Mouse (Mus musculus) hindbrain, embryonic 15.5 days (tissue): ENCODE results near the gene Trir. TPM values are rescaled to one million over a fixed set of nuclear protein-coding genes. Genes with fewer than 3 reads are reported as not detected.

Experiments
- ATAC-seq: fragments of 200-750 bp; cut with Nextera tagmentation; 2 replicates; pipeline ENCODE4 v1.8.0; 2017; ENCODE audit warnings: low read depth, moderate number of reproducible peaks, moderate TSS enrichment; ENCODE audit not compliant: low FRiP score
- H3K27ac ChIP-seq: fragments of 300-500 bp; sonication (generic); replicated peaks from 2 replicates; pipeline ENCODE4 v1.5.1; 2015; ENCODE audit warnings: mild to moderate bottlenecking, inconsistent platforms
- H3K27me3 ChIP-seq: fragments of 300-500 bp; sonication (generic); 2 replicates; pipeline ENCODE4 v1.6.1; 2015; ENCODE audit warnings: control low read depth, inconsistent platforms
- H3K36me3 ChIP-seq: fragments of 300-500 bp; sonication (generic); 2 replicates; pipeline ENCODE4 v1.6.1; 2015; ENCODE audit warnings: control low read depth, inconsistent platforms
- H3K4me1 ChIP-seq: fragments of 300-500 bp; sonication (generic); replicated peaks from 2 replicates; pipeline ENCODE4 v1.6.1; 2015; ENCODE audit warnings: control low read depth, inconsistent platforms
- H3K4me2 ChIP-seq: fragments of 300-500 bp; sonication (generic); 2 replicates; pipeline ENCODE4 v1.6.1; 2015; ENCODE audit warnings: moderate library complexity, mild to moderate bottlenecking, inconsistent platforms
- H3K4me3 ChIP-seq: fragments of 300-500 bp; sonication (generic); 2 replicates; pipeline ENCODE4 v1.5.1; 2015; ENCODE audit warnings: mild to moderate bottlenecking, inconsistent platforms
- H3K9ac ChIP-seq: fragments of 300-500 bp; sonication (generic); 2 replicates; pipeline ENCODE4 v1.6.1; 2015; ENCODE audit warnings: inconsistent platforms
- H3K9me3 ChIP-seq: fragments of 300-500 bp; sonication (generic); 2 replicates; pipeline ENCODE4 v1.6.1; 2016; ENCODE audit warnings: control low read depth, inconsistent platforms
- WGBS: fragments of 180-500 bp; shearing (Covaris S2); methylation state at CpG from one replicate; pipeline ENCODE4 v1.1.7; 2015; 5-methylcytosine and 5-hydroxymethylcytosine counted together
- polyA plus RNA-seq: library from polyadenylated mRNA; unstranded; fragments of >200 nt; fragmentation: Nextera tagmentation; extraction: Ambion mirVana; gene quantifications from 2 replicates; pipeline ENCODE4 v1.2.1, GENCODE M21; 2015

The Trir gene
- polyA plus RNA-seq, 1 experiment from 2014 or later, result 132 TPM

- Histone ChIP-seq H3K9me3 (no peaks in the 10 kb centered on the region), H3K27me3 (peaks cover 29% of the 10 kb centered on the region), H3K4me1 (no peaks in the 10 kb centered on the region), H3K4me3 (no peak overlapping the region), H3K27ac (no peak overlapping the region), H3K4me2 (no peak overlapping the region), H3K9ac (no peak overlapping the region), H3K36me3 (peaks cover 3% of the 10 kb centered on the region; the same call in 1 of the 2 replicates)
- 13% methylated on average over 25 of the region's 25 CpGs for WGBS
- no peak for ATAC-seq
These were observed 18.9 kb upstream of the Trir start for GRCm38 (mm10) chr8:85007686-85008085.

- peaks cover 42% of the 10 kb centered on the region for H3K27me3 ChIP-seq
- WGBS, result 14% methylated on average over 28 of the region's 28 CpGs
- ATAC-seq, result no peak
These were observed 15.4 kb upstream of the Trir start for GRCm38 (mm10) chr8:85011242-85011641.

GRCm38 (mm10) chr8:85013230-85013840 is 13.3 kb upstream of the Trir start:
- Histone ChIP-seq H3K27me3 (peaks cover 36% of the 10 kb centered on the region), H3K4me1 (peaks cover 7% of the 10 kb centered on the region), H3K9ac (peak overlapping the region; percentile 56), H3K27ac (no peak overlapping the region), H3K36me3 (peaks cover 8% of the 10 kb centered on the region), H3K4me3 (peak overlapping the region; percentile 41), H3K4me2 (peak overlapping the region; percentile 84), H3K9me3 (no peaks in the 10 kb centered on the region)
- peak; percentile 73; the same call in 1 of the 2 replicates for ATAC-seq
- WGBS, result 7% methylated on average over 26 of the region's 26 CpGs

More at GRCm38 (mm10) chr8:85011242-85011641, 15.4 kb upstream of the Trir start:
- no peaks in the 10 kb centered on the region for H3K9me3 ChIP-seq
- no peak overlapping the region for H3K4me3 ChIP-seq
- H3K4me1 ChIP-seq, result peaks cover 7% of the 10 kb centered on the region
- no peak overlapping the region for H3K9ac ChIP-seq
- no peak overlapping the region for H3K27ac ChIP-seq
- no peak overlapping the region for H3K4me2 ChIP-seq
- H3K36me3 ChIP-seq, result no peaks in the 10 kb centered on the region

GRCm38 (mm10) chr8:85014431-85014830 is 12.2 kb upstream of the Trir start, which contains the start of gene Best2:
Gene Best2 (minus strand): TSS chr8:85014531.
- Histone ChIP-seq H3K4me3 (peak within 1 kb of the TSS; percentile 41), H3K4me2 (peak within 1 kb of the TSS; percentile 84), H3K27ac (no peak within 1 kb of the TSS), H3K36me3 (peaks cover 14% of the 10 kb centered on the region), H3K27me3 (peaks cover 33% of the 10 kb centered on the region), H3K9me3 (no peaks in the 10 kb centered on the region), H3K4me1 (peaks cover 7% of the 10 kb centered on the region), H3K9ac (peak within 1 kb of the TSS; percentile 56)
- WGBS, result 60% methylated on average over 2 of the region's 2 CpGs
- no peak for ATAC-seq

- peaks cover 18% of the 10 kb centered on the region for H3K27me3 ChIP-seq
- no peak overlapping the region for H3K4me2 ChIP-seq
- WGBS, result 73% methylated on average over 10 of the region's 10 CpGs
- H3K9me3 ChIP-seq, result no peaks in the 10 kb centered on the region
- no peak overlapping the region for H3K27ac ChIP-seq
- no peak for ATAC-seq
- no peak overlapping the region for H3K9ac ChIP-seq
- peaks cover 7% of the 10 kb centered on the region for H3K4me1 ChIP-seq
- no peak overlapping the region for H3K4me3 ChIP-seq
- peaks cover 20% of the 10 kb centered on the region for H3K36me3 ChIP-seq
These were observed 9.9 kb upstream of the Trir start for GRCm38 (mm10) chr8:85016724-85017123.

- H3K27ac ChIP-seq, result no peak overlapping the region
- ATAC-seq, result no peak
- H3K9me3 ChIP-seq, result no peaks in the 10 kb centered on the region
- 51% methylated on average over 5 of the region's 5 CpGs for WGBS
- H3K9ac ChIP-seq, result no peak overlapping the region
- H3K36me3 ChIP-seq, result peaks cover 25% of the 10 kb centered on the region
- peaks cover 17% of the 10 kb centered on the region for H3K27me3 ChIP-seq
- no peak overlapping the region for H3K4me2 ChIP-seq
- H3K4me3 ChIP-seq, result no peak overlapping the region
- peaks cover 7% of the 10 kb centered on the region for H3K4me1 ChIP-seq
These were observed 9.4 kb upstream of the Trir start for GRCm38 (mm10) chr8:85017209-85017608.

- Histone ChIP-seq H3K36me3 (peaks cover 39% of the 10 kb centered on the region), H3K4me2 (no peak overlapping the region), H3K27me3 (no peaks in the 10 kb centered on the region), H3K9ac (no peak overlapping the region), H3K4me3 (no peak overlapping the region), H3K27ac (no peak overlapping the region), H3K9me3 (no peaks in the 10 kb centered on the region), H3K4me1 (peaks cover 23% of the 10 kb centered on the region)
- ATAC-seq, result no peak
- 97% methylated on average over 3 of the region's 3 CpGs for WGBS
These were observed 5.0 kb upstream of the Trir start for GRCm38 (mm10) chr8:85021514-85022055.

GRCm38 (mm10) chr8:85023846-85024245 is 2.8 kb upstream of the Trir start:
- Histone ChIP-seq H3K9ac (no peak overlapping the region), H3K27ac (no peak overlapping the region), H3K4me1 (peaks cover 36% of the 10 kb centered on the region), H3K27me3 (no peaks in the 10 kb centered on the region), H3K4me3 (peak overlapping the region; percentile 98), H3K4me2 (peak overlapping the region; percentile 90), H3K9me3 (no peaks in the 10 kb centered on the region), H3K36me3 (peaks cover 31% of the 10 kb centered on the region)
- 94% methylated on average over 3 of the region's 3 CpGs for WGBS
- ATAC-seq, result no peak

GRCm38 (mm10) chr8:85025098-85025932 is 1.3 kb upstream of the Trir start, which contains the start of gene Asna1:
Gene Asna1 (minus strand): TSS chr8:85025281.
- H3K9ac ChIP-seq, result peak within 1 kb of the TSS; percentile 79
- WGBS, result 6% methylated on average over 30 of the region's 30 CpGs
- H3K27me3 ChIP-seq, result no peaks in the 10 kb centered on the region
- ATAC-seq, result peak; percentile 89
- H3K4me1 ChIP-seq, result peaks cover 41% of the 10 kb centered on the region
- peaks cover 28% of the 10 kb centered on the region for H3K36me3 ChIP-seq
- H3K4me2 ChIP-seq, result peak within 1 kb of the TSS; percentile 90
- H3K9me3 ChIP-seq, result no peaks in the 10 kb centered on the region
- H3K4me3 ChIP-seq, result peak within 1 kb of the TSS; percentile 98
- peak within 1 kb of the TSS; percentile 77 for H3K27ac ChIP-seq

- Histone ChIP-seq H3K4me2 (peak overlapping the region; percentile 90), H3K9me3 (no peaks in the 10 kb centered on the region), H3K9ac (peak overlapping the region; percentile 99), H3K27ac (peak overlapping the region; percentile 94), H3K4me1 (peaks cover 41% of the 10 kb centered on the region), H3K4me3 (peak overlapping the region; percentile 98), H3K36me3 (peaks cover 37% of the 10 kb centered on the region), H3K27me3 (no peaks in the 10 kb centered on the region)
- WGBS, result 1% methylated on average over 13 of the region's 13 CpGs
- no peak for ATAC-seq
These were observed 863 bp downstream of the Trir start for GRCm38 (mm10) chr8:85027516-85027855.

GRCm38 (mm10) chr8:85027922-85028321 is 1.3 kb downstream of the Trir start:
- peak overlapping the region; percentile 90 for H3K4me2 ChIP-seq
- no peaks in the 10 kb centered on the region for H3K27me3 ChIP-seq
- H3K9ac ChIP-seq, result peak overlapping the region; percentile 99
- H3K27ac ChIP-seq, result no peak overlapping the region
- H3K36me3 ChIP-seq, result peaks cover 41% of the 10 kb centered on the region
- WGBS, result 19% methylated on average over 2 of the region's 2 CpGs
- no peak for ATAC-seq
- peaks cover 41% of the 10 kb centered on the region for H3K4me1 ChIP-seq
- peak overlapping the region; percentile 98 for H3K4me3 ChIP-seq
- H3K9me3 ChIP-seq, result no peaks in the 10 kb centered on the region

GRCm38 (mm10) chr8:85029271-85029670 is 2.6 kb downstream of the Trir start:
- Histone ChIP-seq H3K27me3 (no peaks in the 10 kb centered on the region), H3K27ac (no peak overlapping the region), H3K4me1 (peaks cover 34% of the 10 kb centered on the region), H3K4me2 (peak overlapping the region; percentile 90; the same call in 1 of the 2 replicates), H3K4me3 (peak overlapping the region; percentile 98; the same call in 1 of the 2 replicates), H3K9me3 (no peaks in the 10 kb centered on the region), H3K9ac (no peak overlapping the region), H3K36me3 (peaks cover 35% of the 10 kb centered on the region)
- WGBS, result 92% methylated on average over 14 of the region's 14 CpGs
- no peak for ATAC-seq
